Mouse (Mus musculus): Measurements from ENCODE around the gene Znrf3.

DNA sequence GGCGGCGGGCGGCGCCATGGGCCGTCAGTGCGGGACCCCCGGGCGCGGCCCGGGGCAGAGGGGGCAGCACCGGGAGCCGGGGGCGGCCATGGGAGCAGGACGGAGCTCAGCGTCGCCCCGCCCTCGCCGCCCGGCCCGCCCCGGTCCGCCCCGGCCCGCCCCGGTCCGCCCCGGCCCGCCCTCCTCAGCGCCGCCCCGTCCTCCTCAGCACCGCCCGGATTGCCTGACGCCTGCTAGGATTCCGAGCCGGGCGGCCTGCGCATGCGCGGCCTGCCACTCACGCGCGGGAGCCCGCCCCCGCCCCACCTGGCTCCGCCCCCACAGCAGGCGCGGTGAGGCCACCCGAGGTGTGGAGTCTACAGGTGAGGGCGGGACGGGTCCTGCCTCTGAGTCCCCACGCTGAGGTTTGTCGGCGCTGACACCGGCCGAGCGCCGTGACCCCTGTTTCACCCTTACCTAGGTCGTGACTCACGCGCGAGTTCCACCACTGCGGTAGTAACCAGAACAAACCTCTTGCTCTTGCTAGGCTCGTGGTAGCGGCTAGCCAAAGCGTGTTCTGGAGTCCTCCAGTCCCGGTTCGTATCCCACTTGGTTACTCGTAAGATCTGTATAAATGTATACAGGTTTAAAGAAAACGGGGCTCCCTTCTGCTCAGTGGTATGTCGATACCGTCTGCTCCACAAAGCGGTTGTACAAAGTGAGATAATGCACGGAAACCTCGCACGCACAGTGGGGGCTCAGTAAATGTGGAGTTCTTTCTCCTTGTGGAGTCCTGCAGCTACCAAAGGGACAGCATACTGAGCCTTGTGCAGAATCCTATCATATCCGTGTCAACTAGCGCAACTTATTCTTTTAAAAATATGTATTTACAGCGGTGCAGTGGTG is 182.9 kb downstream of the Znrf3 start, which contains the start of gene Kremen1:
- TF ChIP-seq GATA1 (IDR thresholded peaks at IDR 0.05; ENCODE audit: borderline replicate concordance, low read length), result no peak
- no peak for TF ChIP-seq FLI1 (IDR thresholded peaks at IDR 0.05; ENCODE audit: low read length)

Measured in megakaryocyte, embryonic 14.5 days (primary cell).